Mouse (Mus musculus): Measurements from ENCODE around the gene Mogat1. TPM values are rescaled to one million over a fixed set of nuclear protein-coding genes. Genes with fewer than 3 reads are reported as not detected.
"Not testable (repeated sequence)": the region's sequence is repeated elsewhere in the genome, so short reads cannot be mapped to it uniquely, and the experiment has no call there.

The Mogat1 gene
- 0.72 TPM in 1 of 2 replicates, not detected in the other for polyA plus RNA-seq (2015; fragmentation: Nextera tagmentation; extraction: Ambion mirVana)

- 70% methylated on average over 5 of the region's 5 CpGs for WGBS
- peaks cover 10% of the 10 kb centered on the region; the same call in 1 of the 2 replicates for H3K27me3 ChIP-seq
- H3K36me3 ChIP-seq = no peaks in the 10 kb centered on the region
- ATAC-seq (ENCODE audit: low FRiP score, low read depth) = no peak
- H3K4me3 ChIP-seq = peak within 1 kb of the TSS; percentile 40
- H3K4me1 ChIP-seq = 0 out of 2 replicates have a peak, but pooled peaks cover 4% of the 10 kb centered on the region
- no peaks in the 10 kb centered on the region for H3K9me3 ChIP-seq
- H3K4me2 ChIP-seq (replicated peaks) = peak within 1 kb of the TSS; percentile 67
- no peak within 1 kb of the TSS for H3K27ac ChIP-seq
- H3K9ac ChIP-seq = peak within 1 kb of the TSS; percentile 60
These were observed at the start of gene Mogat1 for GRCm38 (mm10) chr1:78510862-78511261. TSS of gene Mogat1 (plus strand) at chr1:78510991.

GRCm38 (mm10) chr1:78472441-78472840 lies 38.4 kb upstream of the Mogat1 start:
- Histone ChIP-seq H3K27ac (no peak overlapping the region), H3K27me3 (no peaks in the 10 kb centered on the region), H3K36me3 (peaks cover 54% of the 10 kb centered on the region), H3K9ac (no peak overlapping the region), H3K4me3 (no peak overlapping the region), H3K4me2 (replicated peaks) (no peak overlapping the region), H3K9me3 (no peaks in the 10 kb centered on the region), H3K4me1 (no peaks in the 10 kb centered on the region)
- no peak for ATAC-seq (ENCODE audit: low FRiP score, low read depth)
- WGBS = 90% methylated on average over 5 of the region's 5 CpGs

GRCm38 (mm10) chr1:78483430-78483829 lies 27.4 kb upstream of the Mogat1 start:
- Histone ChIP-seq H3K4me2 (replicated peaks) (no peak overlapping the region), H3K9me3 (no peaks in the 10 kb centered on the region), H3K27ac (no peak overlapping the region), H3K9ac (no peak overlapping the region), H3K27me3 (no peaks in the 10 kb centered on the region), H3K36me3 (peaks cover 27% of the 10 kb centered on the region), H3K4me1 (peaks cover 17% of the 10 kb centered on the region), H3K4me3 (no peak overlapping the region)
- ATAC-seq (ENCODE audit: low FRiP score, low read depth) = no peak
- WGBS = 94% methylated on average over 3 of the region's 3 CpGs

GRCm38 (mm10) chr1:78484361-78484760 lies 26.4 kb upstream of the Mogat1 start:
- ATAC-seq (ENCODE audit: low FRiP score, low read depth) = no peak
- H3K9ac ChIP-seq = peak overlapping the region; percentile 50; the same call in 1 of the 2 replicates
- H3K4me2 ChIP-seq (replicated peaks) = no peak overlapping the region
- 64% methylated on average over 2 of the region's 2 CpGs for WGBS
- peaks cover 17% of the 10 kb centered on the region for H3K4me1 ChIP-seq
- no peak overlapping the region for H3K4me3 ChIP-seq
- peak overlapping the region; percentile 22; the same call in 1 of the 2 replicates for H3K27ac ChIP-seq
- no peaks in the 10 kb centered on the region for H3K27me3 ChIP-seq
- H3K36me3 ChIP-seq = peaks cover 20% of the 10 kb centered on the region
- H3K9me3 ChIP-seq = no peaks in the 10 kb centered on the region

- Histone ChIP-seq H3K4me3 (peak overlapping the region; percentile 97), H3K4me1 (peaks cover 23% of the 10 kb centered on the region), H3K9ac (peak overlapping the region; percentile 90), H3K27ac (no peak overlapping the region), H3K4me2 (replicated peaks) (peak overlapping the region; percentile 93), H3K27me3 (no peaks in the 10 kb centered on the region), H3K36me3 (peaks cover 4% of the 10 kb centered on the region; the same call in 1 of the 2 replicates), H3K9me3 (no peaks in the 10 kb centered on the region)
- no peak; the same call in 1 of the 2 replicates for ATAC-seq (ENCODE audit: low FRiP score, low read depth)
- WGBS = under 1% methylated on average over 28 of the region's 28 CpGs
These were observed 22.4 kb upstream of the Mogat1 start for GRCm38 (mm10) chr1:78488427-78488751.

GRCm38 (mm10) chr1:78488752-78489492 lies 21.9 kb upstream of the Mogat1 start, which contains the start of gene Farsb:
TSS of gene Farsb (minus strand) at chr1:78488897.
- no peak within 1 kb of the TSS for H3K27ac ChIP-seq
- ATAC-seq (ENCODE audit: low FRiP score, low read depth) = peak; percentile 97
- under 1% methylated on average over 31 of the region's 31 CpGs for WGBS
- no peaks in the 10 kb centered on the region for H3K9me3 ChIP-seq
- H3K36me3 ChIP-seq = peaks cover 4% of the 10 kb centered on the region; the same call in 1 of the 2 replicates
- peaks cover 23% of the 10 kb centered on the region for H3K4me1 ChIP-seq
- H3K9ac ChIP-seq = peak within 1 kb of the TSS; percentile 90
- no peaks in the 10 kb centered on the region for H3K27me3 ChIP-seq
- peak within 1 kb of the TSS; percentile 97 for H3K4me3 ChIP-seq
- peak within 1 kb of the TSS; percentile 93 for H3K4me2 ChIP-seq (replicated peaks)

- Histone ChIP-seq H3K4me2 (replicated peaks) (peak overlapping the region; percentile 93; the same call in 1 of the 2 replicates), H3K9ac (no peak overlapping the region), H3K36me3 (no peaks in the 10 kb centered on the region; the same call in 1 of the 2 replicates), H3K4me1 (peaks cover 23% of the 10 kb centered on the region), H3K27me3 (no peaks in the 10 kb centered on the region), H3K9me3 (no peaks in the 10 kb centered on the region), H3K27ac (no peak overlapping the region), H3K4me3 (no peak overlapping the region)
- 78% methylated on average over 1 of the region's 1 CpGs for WGBS
- ATAC-seq (ENCODE audit: low FRiP score, low read depth) = no peak
These were observed 20.6 kb upstream of the Mogat1 start for GRCm38 (mm10) chr1:78490143-78490542.

GRCm38 (mm10) chr1:78501036-78501435 lies 9.8 kb upstream of the Mogat1 start:
- H3K36me3 ChIP-seq = no peaks in the 10 kb centered on the region
- no peak overlapping the region for H3K9ac ChIP-seq
- no peaks in the 10 kb centered on the region for H3K4me1 ChIP-seq
- WGBS = 92% methylated on average over 16 of the region's 16 CpGs
- no peak overlapping the region for H3K4me2 ChIP-seq (replicated peaks)
- H3K27ac ChIP-seq = no peak overlapping the region
- no peak overlapping the region for H3K4me3 ChIP-seq
- peaks cover 4% of the 10 kb centered on the region; the same call in 1 of the 2 replicates for H3K9me3 ChIP-seq
- no peaks in the 10 kb centered on the region for H3K27me3 ChIP-seq
- ATAC-seq (ENCODE audit: low FRiP score, low read depth) = no peak

GRCm38 (mm10) chr1:78501856-78502255 lies 8.9 kb upstream of the Mogat1 start:
- H3K9me3 ChIP-seq; H3K9ac ChIP-seq; H3K4me3 ChIP-seq; H3K36me3 ChIP-seq; H3K4me2 ChIP-seq (replicated peaks); H3K27ac ChIP-seq; H3K27me3 ChIP-seq; H3K4me1 ChIP-seq; ATAC-seq (ENCODE audit: low FRiP score, low read depth): not testable (repeated sequence)
- WGBS = 89% methylated on average over 12 of the region's 12 CpGs

GRCm38 (mm10) chr1:78502527-78502926 lies 8.3 kb upstream of the Mogat1 start:
- no peak for ATAC-seq (ENCODE audit: low FRiP score, low read depth)
- WGBS = 88% methylated on average over 6 of the region's 6 CpGs

GRCm38 (mm10) chr1:78507137-78507536 lies 3.7 kb upstream of the Mogat1 start:
- no peak for ATAC-seq (ENCODE audit: low FRiP score, low read depth)
- peaks cover 10% of the 10 kb centered on the region; the same call in 1 of the 2 replicates for H3K27me3 ChIP-seq
- no peaks in the 10 kb centered on the region for H3K36me3 ChIP-seq
- no peak overlapping the region for H3K9ac ChIP-seq
- peaks cover 4% of the 10 kb centered on the region; the same call in 1 of the 2 replicates for H3K9me3 ChIP-seq
- H3K4me1 ChIP-seq = 0 out of 2 replicates have a peak, but pooled peaks cover 4% of the 10 kb centered on the region
- no peak overlapping the region for H3K27ac ChIP-seq
- H3K4me3 ChIP-seq = no peak overlapping the region
- WGBS = 47% methylated on average over 1 of the region's 1 CpGs
- no peak overlapping the region for H3K4me2 ChIP-seq (replicated peaks)

More at GRCm38 (mm10) chr1:78502527-78502926, 8.3 kb upstream of the Mogat1 start:
- Histone ChIP-seq H3K4me3 (no peak overlapping the region), H3K4me1 (no peaks in the 10 kb centered on the region), H3K36me3 (no peaks in the 10 kb centered on the region), H3K9ac (no peak overlapping the region), H3K4me2 (replicated peaks) (no peak overlapping the region), H3K27ac (no peak overlapping the region), H3K27me3 (no peaks in the 10 kb centered on the region), H3K9me3 (peaks cover 4% of the 10 kb centered on the region; the same call in 1 of the 2 replicates)

- peak within 1 kb of the TSS; percentile 40 for H3K4me3 ChIP-seq
- H3K4me2 ChIP-seq (replicated peaks) = peak within 1 kb of the TSS; percentile 67
- ATAC-seq (ENCODE audit: low FRiP score, low read depth) = 0 out of 2 replicates have a peak, but pooled peaks have one; percentile 48
- no peaks in the 10 kb centered on the region for H3K36me3 ChIP-seq
- 0 out of 2 replicates have a peak, but pooled peaks cover 4% of the 10 kb centered on the region for H3K4me1 ChIP-seq
- no peak within 1 kb of the TSS for H3K27ac ChIP-seq
- peak within 1 kb of the TSS; percentile 60 for H3K9ac ChIP-seq
- no peaks in the 10 kb centered on the region for H3K9me3 ChIP-seq
- 5% methylated on average over 25 of the region's 25 CpGs for WGBS
- H3K27me3 ChIP-seq = peaks cover 10% of the 10 kb centered on the region; the same call in 1 of the 2 replicates
These were observed 900 bp downstream of the Mogat1 start, which contains the start of gene BC035947 for GRCm38 (mm10) chr1:78511621-78512160. TSS of gene BC035947 (minus strand) at chr1:78512158.

Data from limb, embryonic 13.5 days (tissue).